Comparison of ENCODE assay signal across 24 mouse cellular contexts in the genomic region with DNA sequence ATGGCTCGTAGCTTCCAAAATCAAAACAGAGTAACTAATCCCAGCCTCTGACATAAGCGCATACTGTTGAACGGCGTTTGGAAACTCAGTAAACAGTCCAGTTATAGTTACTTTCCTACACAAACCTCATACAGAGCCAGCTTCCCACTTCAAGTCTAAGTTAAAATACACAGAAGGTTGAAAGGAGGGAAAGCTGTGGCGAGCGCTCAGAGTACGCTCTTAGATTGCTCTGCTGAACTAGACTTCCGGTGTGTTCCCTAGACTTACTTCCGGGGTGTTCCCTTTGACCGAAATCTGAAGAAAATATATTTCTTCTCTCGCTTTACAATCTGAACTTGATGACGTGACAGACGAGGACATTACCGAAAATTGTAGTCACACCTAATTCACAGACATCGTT. TPM values are rescaled to one million over a fixed set of nuclear protein-coding genes. Genes with fewer than 3 reads are reported as not detected.
A peak's percentile ranks its signal among the peaks of the same experiment; 100 is the strongest.
DNase-seq lines count a peak whose midpoint lies in the region; ATAC-seq and TF ChIP-seq lines count a peak whose summit lies in the region.
"Had no signal": no experiment of that assay in that cellular context is flagged by ENCODE, and none has a peak within 500 bp of the region (broad histone marks: within the 10 kb centered on the region; RNA-seq: fewer than 3 reads in every experiment).

No protein-coding gene starts in this region.

- peak overlapping the region; percentile 59 for H3K27ac ChIP-seq in forebrain, embryonic 13.5 days
- no peak overlapping the region; the same call in 1 of the 2 replicates for H3K27ac ChIP-seq in forebrain, embryonic 16.5 days (ENCODE audit: low read length)
- no peak overlapping the region for H3K27ac ChIP-seq in left cerebral cortex, adult 2 months
- no peak overlapping the region for H3K27ac ChIP-seq in lung, embryonic 15.5 days
- H3K27ac ChIP-seq: embryonic facial prominence, embryonic 12.5 days; heart, adult 2 months; heart, embryonic 15.5 days; hindbrain, embryonic 13.5 days; hindbrain, postnatal 0 days had no signal

- no peak for DNase-seq in left cerebral cortex, adult 2 months (ENCODE audit: extremely low spot score in 1 of 2, low spot score in 2 of 2)
- no peak for DNase-seq in left cerebral cortex, adult 11 months (ENCODE audit: low spot score)
- no peak for DNase-seq in lung, postnatal 4 days
- DNase-seq in brain, adult 2 months (ENCODE audit: low read depth, low spot score): peak; percentile 19
- DNase-seq in spleen, postnatal 10 days (ENCODE audit: low spot score in 2 of 2): no peak
- DNase-seq: adrenal gland, postnatal 10 days; cerebellum, adult 11-12 months; cerebellum, adult 9-10 months; cerebellum, postnatal 25 days; gastrocnemius, postnatal 10 days; heart, adult 2 months; heart, postnatal 14 days had no signal

- no peak overlapping the region for H3K9ac ChIP-seq in forebrain, embryonic 13.5 days
- no peak overlapping the region for H3K9ac ChIP-seq in forebrain, embryonic 16.5 days (replicated peaks; ENCODE audit: low read depth, low read length)
- no peak overlapping the region for H3K9ac ChIP-seq in lung, embryonic 15.5 days
- H3K9ac ChIP-seq: embryonic facial prominence, embryonic 12.5 days; heart, embryonic 15.5 days; hindbrain, embryonic 13.5 days had no signal

- H3K9me3 ChIP-seq in forebrain, embryonic 13.5 days (replicated peaks): no peaks in the 10 kb centered on the region
- H3K9me3 ChIP-seq in forebrain, embryonic 16.5 days (ENCODE audit: control insufficient read depth, low read length): no peaks in the 10 kb centered on the region
- H3K9me3 ChIP-seq in lung, embryonic 15.5 days: no peaks in the 10 kb centered on the region
- H3K9me3 ChIP-seq: embryonic facial prominence, embryonic 12.5 days; heart, embryonic 15.5 days; hindbrain, embryonic 13.5 days had no signal

- no peak overlapping the region for H3K4me2 ChIP-seq in forebrain, embryonic 13.5 days
- H3K4me2 ChIP-seq in forebrain, embryonic 16.5 days (ENCODE audit: low read length): no peak overlapping the region
- peak overlapping the region; percentile 26 for H3K4me2 ChIP-seq in lung, embryonic 15.5 days
- H3K4me2 ChIP-seq: embryonic facial prominence, embryonic 12.5 days; heart, embryonic 11.5 days; heart, embryonic 15.5 days; hindbrain, embryonic 13.5 days had no signal

- TF ChIP-seq CTCF in left cerebral cortex, adult 2 months (IDR thresholded peaks at IDR 0.05): no peak

- no peak overlapping the region for H3K4me3 ChIP-seq in forebrain, embryonic 13.5 days
- no peak overlapping the region for H3K4me3 ChIP-seq in forebrain, embryonic 16.5 days (replicated peaks; ENCODE audit: low read length)
- peak overlapping the region; percentile 29; the same call in 1 of the 2 replicates for H3K4me3 ChIP-seq in left cerebral cortex, adult 2 months
- H3K4me3 ChIP-seq in lung, embryonic 15.5 days: no peak overlapping the region
- H3K4me3 ChIP-seq: embryonic facial prominence, embryonic 12.5 days; heart, adult 2 months; heart, embryonic 15.5 days; hindbrain, embryonic 13.5 days had no signal

- intact Hi-C loops in left cerebral cortex, adult 2 months (cut with DNase I): no loop called here

- no peaks in the 10 kb centered on the region for H3K27me3 ChIP-seq in forebrain, embryonic 13.5 days
- no peaks in the 10 kb centered on the region for H3K27me3 ChIP-seq in forebrain, embryonic 16.5 days (replicated peaks; ENCODE audit: control insufficient read depth, insufficient read depth, low read length)
- no peaks in the 10 kb centered on the region for H3K27me3 ChIP-seq in lung, embryonic 15.5 days
- H3K27me3 ChIP-seq: embryonic facial prominence, embryonic 12.5 days; heart, embryonic 15.5 days; hindbrain, embryonic 13.5 days had no signal

- ATAC-seq in forebrain, embryonic 13.5 days: no peak
- no peak for ATAC-seq in forebrain, embryonic 16.5 days
- no peak for ATAC-seq in lung, embryonic 15.5 days (ENCODE audit: borderline replicate concordance, extremely low read depth, low FRiP score, low TSS enrichment)
- ATAC-seq: forebrain, embryonic 14.5 days; hindbrain, postnatal 0 days had no signal

- H3K36me3 ChIP-seq in forebrain, embryonic 13.5 days (ENCODE audit: poor library complexity, severe bottlenecking): peaks cover 32% of the 10 kb centered on the region
- peaks cover 6% of the 10 kb centered on the region for H3K36me3 ChIP-seq in forebrain, embryonic 16.5 days (ENCODE audit: control insufficient read depth, insufficient read depth)
- no peaks in the 10 kb centered on the region for H3K36me3 ChIP-seq in lung, embryonic 15.5 days
- H3K36me3 ChIP-seq: embryonic facial prominence, embryonic 12.5 days; heart, embryonic 15.5 days had no signal

- peaks cover 29% of the 10 kb centered on the region for H3K4me1 ChIP-seq in forebrain, embryonic 13.5 days
- peaks cover 13% of the 10 kb centered on the region for H3K4me1 ChIP-seq in forebrain, embryonic 16.5 days (replicated peaks; ENCODE audit: control insufficient read depth, insufficient read depth, low read length)
- no peaks in the 10 kb centered on the region for H3K4me1 ChIP-seq in lung, embryonic 15.5 days
- H3K4me1 ChIP-seq: embryonic facial prominence, embryonic 12.5 days; heart, embryonic 15.5 days; hindbrain, embryonic 13.5 days had no signal

- 92% methylated on average over 15 of the region's 15 CpGs for WGBS in forebrain, embryonic 13.5 days
- WGBS in forebrain, embryonic 16.5 days: 75% methylated on average over 15 of the region's 15 CpGs
- WGBS in lung, embryonic 15.5 days: 60% methylated on average over 15 of the region's 15 CpGs

RNA-seq across cellular contexts. Expression of gene Pou3f3, which starts 44.1 kb away (rescaled TPM):
- polyA plus RNA-seq in forebrain, embryonic 13.5 days (2015; fragmentation: Nextera tagmentation; extraction: Ambion mirVana): 37.1 and 44.2 TPM in 2 replicates
- polyA plus RNA-seq in forebrain, embryonic 16.5 days (2015; fragmentation: Nextera tagmentation; extraction: Ambion mirVana): 41.0 and 56.6 TPM in 2 replicates
- 10 to 100 TPM; 61.6 to 66.4 TPM for total RNA-seq in left cerebral cortex, adult 2 months (2021)
- polyA plus RNA-seq in lung, embryonic 15.5 days (2015; fragmentation: Nextera tagmentation; extraction: Ambion mirVana): 0.32 and 0.39 TPM in 2 replicates
- total RNA-seq: heart, adult 2 months; heart, postnatal 14 days; hematopoietic stem cell, adult 5-6 weeks; MEL had no signal
- polyA plus RNA-seq: C2C12; heart, adult 2 months had no signal

Comparison
In these comparisons a context has a peak if more than half of its experiments do, and no peak if none do; other contexts are left out.
1. RNA of gene Pou3f3, which starts 44.1 kb away (polyA plus RNA-seq): 37.1 to 44.2 TPM in forebrain, embryonic 13.5 days and 41.0 to 56.6 TPM in forebrain, embryonic 16.5 days; 0.32 to 0.39 TPM in lung, embryonic 15.5 days; every median in the first group is over 10 times any median in the second.